Mouse (Mus musculus): Measurements from ENCODE around the gene Il31. TPM values are rescaled to one million over a fixed set of nuclear protein-coding genes. Genes with fewer than 3 reads are reported as not detected.

Gene Il31
- total RNA-seq, 2 experiments from 2014 or later: not detected

DNA sequence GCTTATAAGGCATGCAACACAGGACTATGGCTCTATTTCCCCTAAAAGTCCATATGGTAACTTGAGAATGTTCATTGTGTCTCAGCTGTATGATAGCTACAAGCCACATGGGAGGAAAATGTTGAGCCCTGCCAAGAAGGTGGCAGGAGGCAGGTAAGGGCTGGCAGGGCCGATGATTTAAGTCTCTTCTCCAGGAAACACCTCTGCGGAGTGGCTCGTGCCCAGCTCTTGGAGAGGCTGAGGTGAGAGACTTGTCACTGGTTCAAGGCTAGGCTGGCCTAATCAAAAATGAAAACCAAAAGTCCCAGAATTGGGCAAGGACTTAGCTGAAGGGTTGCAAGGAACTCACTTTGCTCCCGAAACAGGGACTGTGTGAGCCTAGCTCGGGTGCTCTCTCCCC is 20.9 kb upstream of the Il31 start, which contains the start of gene B3gnt4:
Gene B3gnt4 (plus strand): TSS at position 301 of the 400 bp plus-strand sequence.
- no peak for TF ChIP-seq CTCF (conservative IDR thresholded peaks at IDR 0.05)
- no peak for DNase-seq (ENCODE audit: low spot score in 2 of 2)
- Histone ChIP-seq H3K27ac (no peak within 1 kb of the TSS), H3K4me3 (no peak within 1 kb of the TSS)

GRCm38 (mm10) chr5:123508921-123509320 is 19.6 kb upstream of the Il31 start:
- peak overlapping the region; percentile 56 for H3K4me3 ChIP-seq
- no peak overlapping the region for H3K27ac ChIP-seq
- TF ChIP-seq CTCF (conservative IDR thresholded peaks at IDR 0.05): no peak
- DNase-seq (ENCODE audit: low spot score in 2 of 2): no peak

DNA sequence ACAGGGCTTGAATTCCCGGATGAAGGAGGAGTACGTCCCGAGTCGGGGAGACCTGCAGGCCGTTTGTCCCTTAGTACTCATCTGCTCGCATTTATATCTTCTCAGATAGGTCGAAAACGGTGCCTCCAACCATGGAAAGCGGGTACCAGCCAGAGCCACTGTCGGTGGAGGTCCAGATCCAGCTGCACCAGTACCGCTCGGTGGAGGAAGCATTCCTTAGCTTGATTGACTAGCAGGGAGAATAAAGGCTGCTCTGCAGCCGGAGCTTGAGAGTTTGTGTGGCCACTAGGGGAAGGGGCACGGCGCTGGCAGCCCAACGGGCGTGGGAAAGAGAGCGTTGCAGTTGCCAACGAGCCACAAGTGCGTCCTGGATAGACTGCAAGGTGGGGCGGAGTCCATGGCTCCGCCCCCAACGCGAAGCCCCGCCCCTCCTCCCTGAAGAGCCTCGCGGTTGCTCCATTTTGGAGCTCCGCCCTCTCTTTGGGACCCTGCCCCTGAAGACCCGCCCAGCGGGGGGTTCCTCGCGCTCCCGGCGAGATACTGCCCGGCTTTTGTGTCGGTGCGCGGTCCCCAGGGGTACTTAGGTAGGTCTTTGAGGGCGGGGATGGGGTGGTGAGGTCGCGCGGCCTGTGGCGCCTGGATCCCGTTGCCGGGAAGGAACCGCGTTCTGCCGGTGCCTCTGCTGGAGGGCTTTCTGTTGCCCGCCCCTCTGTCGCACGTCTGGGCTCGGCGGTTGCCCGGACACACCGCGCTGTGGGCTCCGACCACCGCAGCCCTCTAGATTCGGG is 18.8 kb upstream of the Il31 start:
- peak; percentile 79 to 84 for DNase-seq (ENCODE audit: low spot score in 2 of 2)
- no peak overlapping the region for H3K27ac ChIP-seq
- peak overlapping the region; percentile 56 for H3K4me3 ChIP-seq
- TF ChIP-seq CTCF (conservative IDR thresholded peaks at IDR 0.05): peak; percentile 57

GRCm38 (mm10) chr5:123501973-123502372 is 12.7 kb upstream of the Il31 start:
- no peak for TF ChIP-seq CTCF (conservative IDR thresholded peaks at IDR 0.05)
- no peak for DNase-seq (ENCODE audit: low spot score in 2 of 2)
- Histone ChIP-seq H3K27ac (no peak overlapping the region), H3K4me3 (no peak overlapping the region)

DNA sequence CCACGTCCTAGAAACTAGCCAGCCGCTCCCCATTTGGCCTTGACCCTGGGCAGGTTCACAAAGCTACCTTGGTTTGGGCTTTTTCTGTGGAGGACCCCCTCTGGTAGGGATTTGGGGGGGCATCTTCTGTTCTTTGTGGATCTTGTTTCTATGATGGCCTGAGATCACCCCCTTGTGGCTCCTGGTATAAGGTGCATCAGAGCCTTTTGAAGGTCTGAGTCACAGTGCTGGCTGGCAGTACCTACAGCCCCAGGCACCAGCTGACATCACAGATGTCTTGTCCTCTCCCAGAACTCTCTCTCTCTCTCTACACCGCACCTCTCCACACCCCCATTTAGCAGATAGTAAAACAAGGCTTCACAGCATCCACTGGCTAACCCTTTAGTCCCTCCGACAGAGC is 10.4 kb upstream of the Il31 start:
- DNase-seq (ENCODE audit: low spot score in 2 of 2): peak; percentile 64
- Histone ChIP-seq H3K4me3 (no peak overlapping the region), H3K27ac (no peak overlapping the region)
- peak; percentile 80 for TF ChIP-seq CTCF (conservative IDR thresholded peaks at IDR 0.05)

DNA sequence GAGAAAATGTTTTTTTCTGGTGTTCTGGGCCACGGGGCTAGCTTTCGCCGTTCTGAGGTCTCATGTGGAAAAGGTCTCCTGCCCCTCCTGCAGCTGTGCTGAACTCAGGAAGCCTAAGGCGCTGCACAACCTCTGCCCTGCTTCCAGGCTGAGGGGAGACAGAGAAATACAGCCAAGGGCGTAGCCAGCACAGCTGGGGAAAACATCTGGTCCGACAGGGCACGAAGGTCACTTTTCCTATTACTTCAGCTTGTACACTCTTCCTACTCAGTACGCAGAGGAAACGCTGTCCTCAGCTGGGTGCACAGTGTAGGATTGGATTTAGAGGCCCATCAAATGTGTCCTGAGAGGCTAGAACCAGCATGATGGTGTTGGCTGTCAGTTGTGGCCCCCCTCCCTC is 646 bp upstream of the Il31 start:
- DNase-seq (ENCODE audit: low spot score in 2 of 2): no peak
- TF ChIP-seq CTCF (conservative IDR thresholded peaks at IDR 0.05): no peak

GRCm38 (mm10) chr5:123487659-123488395 is 1.5 kb downstream of the Il31 start:
- DNase-seq (ENCODE audit: low spot score in 2 of 2): no peak
- Histone ChIP-seq H3K4me3 (no peak overlapping the region), H3K27ac (no peak overlapping the region)
- TF ChIP-seq CTCF (conservative IDR thresholded peaks at IDR 0.05): no peak

More for the DNA sequence above, 646 bp upstream of the Il31 start:
- Histone ChIP-seq H3K27ac (no peak overlapping the region), H3K4me3 (no peak overlapping the region)

DNA sequence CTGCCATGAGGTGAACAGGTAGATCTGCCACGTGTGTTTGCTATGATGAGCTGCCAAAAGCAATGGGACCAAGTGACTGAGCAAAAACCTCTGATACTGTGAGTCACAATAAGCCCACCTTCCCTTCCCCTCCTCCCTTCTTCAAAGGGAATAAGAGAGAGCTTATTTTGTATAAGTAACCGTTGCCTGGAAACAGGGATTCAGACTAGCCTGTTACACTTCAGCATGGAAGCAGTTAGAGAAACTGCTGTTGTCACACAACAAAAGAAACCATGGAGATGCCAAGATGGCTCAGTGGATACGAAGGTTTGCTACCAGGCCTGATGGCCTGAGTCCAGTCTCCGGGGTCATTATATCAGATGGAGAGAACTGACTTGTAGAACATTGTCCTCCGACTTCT is 15.5 kb downstream of the Il31 start:
- Histone ChIP-seq H3K27ac (no peak overlapping the region), H3K4me3 (no peak overlapping the region)
- DNase-seq (ENCODE audit: low spot score in 2 of 2): no peak
- TF ChIP-seq CTCF (conservative IDR thresholded peaks at IDR 0.05): no peak

- H3K4me3 ChIP-seq: no peak overlapping the region
- no peak overlapping the region for H3K27ac ChIP-seq
- TF ChIP-seq CTCF (conservative IDR thresholded peaks at IDR 0.05): no peak
- DNase-seq (ENCODE audit: low spot score in 2 of 2): no peak
Observed at GRCm38 (mm10) chr5:123470784-123471400, 18.4 kb downstream of the Il31 start.

GRCm38 (mm10) chr5:123464638-123465037 is 24.7 kb downstream of the Il31 start:
- no peak overlapping the region for H3K27ac ChIP-seq
- H3K4me3 ChIP-seq: no peak overlapping the region
- no peak for TF ChIP-seq CTCF (conservative IDR thresholded peaks at IDR 0.05)
- no peak for DNase-seq (ENCODE audit: low spot score in 2 of 2)

DNA sequence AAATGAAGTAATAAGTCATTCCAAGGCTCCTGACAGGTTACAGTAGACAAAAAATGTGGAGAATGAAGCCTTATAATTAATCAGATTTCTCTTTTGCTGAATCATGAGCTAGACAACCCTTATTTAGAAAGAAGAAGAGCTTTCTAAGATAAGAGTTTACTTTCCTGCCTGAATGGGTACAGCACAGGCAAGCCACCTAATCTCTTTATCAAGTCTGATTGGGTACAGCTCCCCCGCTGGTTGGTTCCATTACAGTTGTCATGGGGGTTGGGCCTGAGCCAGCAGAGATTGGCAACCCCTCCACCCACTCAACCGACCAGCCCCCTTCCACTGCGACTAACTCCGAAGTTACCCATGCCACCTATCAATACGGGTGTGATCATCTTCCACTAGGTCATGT is 27.9 kb downstream of the Il31 start:
- Histone ChIP-seq H3K4me3 (no peak overlapping the region), H3K27ac (no peak overlapping the region)
- DNase-seq (ENCODE audit: low spot score in 2 of 2): no peak
- TF ChIP-seq CTCF (conservative IDR thresholded peaks at IDR 0.05): 0 out of 2 replicates have a peak, but pooled peaks have one; percentile 14

GRCm38 (mm10) chr5:123451886-123452285 is 37.4 kb downstream of the Il31 start:
- no peak for TF ChIP-seq CTCF (conservative IDR thresholded peaks at IDR 0.05)

DNA sequence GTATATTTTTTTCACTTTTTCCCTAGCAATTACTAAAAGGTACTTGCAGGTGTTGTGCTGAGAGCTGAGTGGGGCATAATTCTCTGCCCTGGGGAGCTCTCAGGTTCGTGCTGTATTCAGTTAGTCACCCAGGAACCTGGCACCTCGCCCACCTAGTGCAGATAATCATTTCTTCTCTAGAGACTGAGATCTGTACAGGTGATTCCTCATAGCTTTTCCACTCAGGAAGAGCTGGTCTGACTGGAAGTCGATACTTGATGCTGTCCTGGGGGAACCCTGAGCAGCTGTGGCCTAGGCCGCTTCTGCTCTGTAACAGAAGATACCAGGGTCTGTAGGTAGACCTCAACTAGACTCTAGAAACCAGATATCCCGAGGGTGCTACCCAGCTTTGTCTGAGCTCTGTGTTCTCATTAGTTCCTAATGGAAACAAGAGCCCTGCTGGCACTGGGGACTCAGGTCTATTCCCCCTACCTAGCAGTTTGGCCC is 44.4 kb downstream of the Il31 start:
- DNase-seq (ENCODE audit: low spot score in 2 of 2): no peak
- H3K4me3 ChIP-seq: no peak overlapping the region
- H3K27ac ChIP-seq: no peak overlapping the region
- TF ChIP-seq CTCF (conservative IDR thresholded peaks at IDR 0.05): no peak

More at GRCm38 (mm10) chr5:123451886-123452285, 37.4 kb downstream of the Il31 start:
- no peak for DNase-seq (ENCODE audit: low spot score in 2 of 2)
- H3K27ac ChIP-seq: no peak overlapping the region
- no peak overlapping the region for H3K4me3 ChIP-seq

All from layer of hippocampus, adult 2 months (tissue).